Mouse (Mus musculus) layer of hippocampus, adult 8-10 months (tissue): ENCODE measurements around the gene Sprr2e. TPM values are rescaled to one million over a fixed set of nuclear protein-coding genes. Genes with fewer than 3 reads are reported as not detected.

Experiments
- DNase-seq, 2 experiments: peaks; one replicate each; pipeline ENCODE4 v3.0.0; 2022; ENCODE audit warnings: low spot score in 2 of 2
- total RNA-seq, 4 experiments: library from RNA; stranded (reverse); gene quantifications; 2 replicates each; pipeline ENCODE4 v1.2.4; 2022

Gene Sprr2e
- total RNA-seq: not detected

GRCm38 (mm10) chr3:92351843-92352242, at the start of gene Sprr2e:
Sprr2e (plus strand) TSS chr3:92352143.
- no peak for DNase-seq

GRCm38 (mm10) chr3:92307406-92307805, 44.5 kb upstream of the Sprr2e start:
- DNase-seq: no peak

GRCm38 (mm10) chr3:92316320-92316719, 35.6 kb upstream of the Sprr2e start, which contains the start of gene Sprr2b:
Sprr2b (plus strand) TSS chr3:92316620.
- no peak for DNase-seq

- no peak for DNase-seq
These were observed 34.6 kb upstream of the Sprr2e start for GRCm38 (mm10) chr3:92317384-92317783.

- DNase-seq: no peak
These were observed 15.7 kb upstream of the Sprr2e start for GRCm38 (mm10) chr3:92336278-92336677.

- DNase-seq: no peak
These were observed 13.1 kb upstream of the Sprr2e start, which contains the start of gene Sprr2d for GRCm38 (mm10) chr3:92338840-92339239. Sprr2d (plus strand) TSS chr3:92339140.

- DNase-seq: no peak
These were observed 9.7 kb downstream of the Sprr2e start for GRCm38 (mm10) chr3:92361619-92362018.

- DNase-seq: no peak
These were observed 12.9 kb downstream of the Sprr2e start, which contains the start of gene Sprr2f for GRCm38 (mm10) chr3:92364887-92365286. Sprr2f (plus strand) TSS chr3:92365187.

GRCm38 (mm10) chr3:92373613-92374012, 21.7 kb downstream of the Sprr2e start:
- no peak for DNase-seq

- DNase-seq: no peak
These were observed 33.4 kb downstream of the Sprr2e start, which contains the start of gene Sprr2h for GRCm38 (mm10) chr3:92385385-92385784. Sprr2h (plus strand) TSS chr3:92385685.

GRCm38 (mm10) chr3:92394301-92394700, 42.4 kb downstream of the Sprr2e start:
- no peak for DNase-seq

Other genes starting within 250 kb of the Sprr2e start
- gene Prr9, start 228.2 kb upstream of the Sprr2e start, total RNA-seq: not detected
- gene Lelp1, start 209.4 kb upstream of the Sprr2e start, total RNA-seq: not detected
- gene Sprr2a1, start 136.3 kb upstream of the Sprr2e start, total RNA-seq: not detected
- not detected for gene Sprr2a2, start 136.2 kb upstream of the Sprr2e start, total RNA-seq
- not detected for gene Sprr2a3, start 66.7 kb upstream of the Sprr2e start, total RNA-seq
- gene Sprr2b, start 35.5 kb upstream of the Sprr2e start, total RNA-seq: not detected
- not detected for gene Sprr2d, start 13.0 kb upstream of the Sprr2e start, total RNA-seq
- gene Sprr2f, start 13.0 kb downstream of the Sprr2e start, total RNA-seq: not detected
- gene Sprr2h, start 33.5 kb downstream of the Sprr2e start, total RNA-seq: not detected
- not detected for gene Sprr2i, start 55.8 kb downstream of the Sprr2e start, total RNA-seq
- not detected for gene Sprr2j-ps, start 65.9 kb downstream of the Sprr2e start, total RNA-seq
- gene Gm9774, start 77.3 kb downstream of the Sprr2e start, total RNA-seq: 1 to 10 TPM; 2.3 to 7.0 (median 3.9) TPM
- not detected for gene Sprr2k, start 80.4 kb downstream of the Sprr2e start, total RNA-seq
- not detected for gene Sprr1b, start 86.6 kb downstream of the Sprr2e start, total RNA-seq
- not detected for gene Sprr3, start 106.6 kb downstream of the Sprr2e start, total RNA-seq
- gene Sprr1a, start 133.8 kb downstream of the Sprr2e start, total RNA-seq: not detected
- gene Sprr4, start 148.3 kb downstream of the Sprr2e start, total RNA-seq: not detected
- not detected for gene 2310046K23Rik, start 182.4 kb downstream of the Sprr2e start, total RNA-seq
- gene Ivl, start 221.6 kb downstream of the Sprr2e start, total RNA-seq: not detected
- gene Smcp, start 236.9 kb downstream of the Sprr2e start, total RNA-seq: not detected